Mouse (Mus musculus) lung, postnatal 0 days (tissue): Measurements from ENCODE around the gene Sugp1.

Source experiments
- CTCF ChIP-seq: IDR thresholded peaks from 2 replicates; pipeline ENCODE4 v1.5.1; 2016; ENCODE audit warnings: antibody characterized with exemption, mild to moderate bottlenecking
- EP300 ChIP-seq: IDR thresholded peaks from 2 replicates; pipeline ENCODE4 v1.6.1; 2016; ENCODE audit warnings: antibody characterized with exemption, mild to moderate bottlenecking, control low read depth

GRCm38 (mm10) chr8:70083285-70083684, 40.7 kb downstream of the Sugp1 start, which contains the start of gene Hapln4:
- 0 out of 2 replicates have a peak, but pooled peaks have one; percentile 2 for TF ChIP-seq CTCF
- no peak for TF ChIP-seq EP300
